Mouse (Mus musculus) thymus, postnatal 4 days (tissue): Measurements from ENCODE around the gene Rnf144b.

Experiments
- DNase-seq: peaks from one replicate; pipeline ENCODE4 v3.0.0; 2021

Gene Rnf144b

DNA sequence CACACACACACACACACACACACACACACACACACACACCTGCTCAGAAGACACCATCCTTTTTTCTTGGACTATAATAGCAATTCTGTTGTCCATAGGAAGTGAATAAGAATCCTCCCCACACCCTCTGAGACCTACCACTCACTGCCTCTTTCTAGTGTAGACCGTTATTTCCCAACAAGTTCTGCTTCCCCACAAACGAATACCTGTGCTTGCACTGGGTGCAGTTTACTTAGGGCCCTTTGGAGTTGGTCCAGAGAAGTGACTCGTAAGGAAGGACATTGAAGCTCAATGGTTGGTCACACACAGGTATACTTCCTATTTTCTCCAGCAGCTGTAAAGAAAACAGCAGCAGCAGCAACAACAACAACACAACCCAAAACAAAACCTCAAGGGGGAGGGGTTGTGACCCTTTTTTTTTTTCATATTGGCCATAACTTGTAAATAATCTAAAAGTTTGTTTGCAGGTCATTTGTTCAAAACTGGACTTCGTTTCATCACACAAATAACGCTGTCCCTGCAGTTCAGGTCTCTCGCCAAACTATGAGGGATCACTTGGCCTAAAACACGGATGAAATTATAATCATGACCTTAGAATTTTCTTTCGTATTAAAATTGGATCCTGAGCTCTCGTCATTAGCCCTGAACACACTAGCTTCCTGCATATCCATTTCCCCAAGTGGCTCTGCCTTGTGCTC lies 60.7 kb downstream of the Rnf144b start:
- no peak for DNase-seq

DNA sequence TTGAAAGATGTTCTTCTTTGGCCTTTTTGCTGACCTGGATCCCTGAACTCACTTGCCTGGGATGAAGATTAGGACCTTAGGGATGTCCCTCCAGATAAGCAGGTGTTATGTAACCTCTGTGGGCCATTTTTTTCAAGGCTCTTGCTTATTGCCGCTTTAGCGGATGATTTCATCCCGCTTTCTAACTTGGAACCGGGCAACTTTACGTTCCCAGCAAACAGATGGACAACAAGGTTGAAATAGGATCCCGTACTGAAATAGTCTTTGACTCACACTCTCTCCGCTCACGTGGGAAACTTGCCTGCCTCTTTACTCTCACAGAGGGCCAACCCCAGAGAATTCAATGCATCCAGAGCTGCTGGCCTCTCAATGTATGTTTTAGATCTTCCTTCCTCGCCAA lies 61.3 kb downstream of the Rnf144b start:
- DNase-seq = no peak

DNA sequence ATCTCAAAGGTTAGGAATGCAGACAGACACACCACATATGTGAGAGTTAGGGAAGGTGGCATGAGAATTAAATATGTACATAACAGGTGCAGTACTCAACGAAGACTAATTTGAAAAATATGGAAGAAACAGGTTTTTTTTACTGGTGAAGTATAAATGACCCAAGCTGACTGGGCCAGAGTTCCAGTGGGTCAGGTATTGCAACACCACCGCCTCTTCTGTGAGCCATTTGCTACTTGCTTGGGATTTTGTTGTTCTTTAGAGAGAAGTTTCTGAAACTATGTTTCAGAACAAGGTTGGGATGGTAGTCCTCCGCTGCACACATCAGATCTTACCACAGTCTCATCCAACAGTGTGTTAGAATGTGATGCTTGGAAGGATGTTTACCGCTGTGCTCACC lies 65.4 kb downstream of the Rnf144b start:
- DNase-seq = no peak

DNA sequence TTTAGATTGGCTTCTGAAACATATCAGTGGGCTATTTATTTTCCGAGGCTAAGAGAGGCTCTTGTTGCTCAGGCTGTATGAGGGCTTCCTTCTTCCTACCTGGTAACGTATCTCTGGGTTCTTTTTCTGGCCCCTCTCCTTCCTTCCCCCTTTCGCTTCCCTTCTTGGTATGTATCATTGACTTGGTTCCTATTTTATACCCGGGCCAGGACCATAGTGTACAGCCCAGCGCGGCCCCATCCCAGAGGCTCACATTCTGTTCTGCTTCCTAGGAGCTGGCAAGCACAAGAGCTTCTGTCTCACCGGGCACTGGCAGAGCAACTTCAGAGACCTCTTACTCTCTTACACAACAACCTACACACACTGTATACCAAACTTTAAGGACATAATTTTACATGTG lies 67.5 kb downstream of the Rnf144b start:
- no peak for DNase-seq

DNA sequence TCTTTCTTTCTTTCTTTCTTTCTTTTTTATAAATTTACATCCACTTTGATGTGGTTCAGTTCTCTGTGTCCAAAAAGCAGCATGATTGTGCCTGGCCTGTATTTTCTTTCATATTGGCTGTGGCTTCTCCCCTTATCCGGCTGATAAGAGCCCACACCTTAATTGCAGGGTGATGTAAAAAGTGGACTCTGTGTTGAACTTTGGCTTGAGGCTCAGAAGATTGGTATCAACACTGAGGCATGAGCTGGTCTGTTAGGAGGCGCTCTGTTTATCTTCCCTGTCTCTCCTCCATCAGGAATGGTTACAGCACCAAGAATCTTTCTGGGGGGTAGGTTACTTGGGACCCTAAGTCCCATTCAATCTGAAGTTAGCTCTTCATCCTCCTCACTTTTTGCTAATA lies 69.7 kb downstream of the Rnf144b start:
- DNase-seq = no peak

DNA sequence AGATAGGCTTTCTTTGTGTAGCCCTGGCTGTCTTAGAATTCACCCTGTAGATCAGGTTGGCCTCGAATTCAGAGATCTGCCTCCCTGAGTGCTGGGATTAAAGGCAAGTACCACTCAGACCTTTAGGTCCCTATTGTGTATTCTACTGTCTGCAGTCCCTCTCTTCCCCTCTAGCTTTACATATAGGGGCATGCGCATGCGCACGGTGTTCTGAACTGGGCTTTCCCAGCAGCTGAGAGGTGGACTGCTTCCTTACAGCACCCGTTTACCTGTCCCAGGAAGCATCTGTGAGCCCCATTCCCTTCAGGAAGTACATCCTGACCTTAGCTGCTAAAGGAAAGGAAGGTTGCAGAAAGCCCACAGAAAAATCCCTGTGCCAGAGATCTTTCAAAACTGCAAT lies 70.3 kb downstream of the Rnf144b start:
- no peak for DNase-seq

DNA sequence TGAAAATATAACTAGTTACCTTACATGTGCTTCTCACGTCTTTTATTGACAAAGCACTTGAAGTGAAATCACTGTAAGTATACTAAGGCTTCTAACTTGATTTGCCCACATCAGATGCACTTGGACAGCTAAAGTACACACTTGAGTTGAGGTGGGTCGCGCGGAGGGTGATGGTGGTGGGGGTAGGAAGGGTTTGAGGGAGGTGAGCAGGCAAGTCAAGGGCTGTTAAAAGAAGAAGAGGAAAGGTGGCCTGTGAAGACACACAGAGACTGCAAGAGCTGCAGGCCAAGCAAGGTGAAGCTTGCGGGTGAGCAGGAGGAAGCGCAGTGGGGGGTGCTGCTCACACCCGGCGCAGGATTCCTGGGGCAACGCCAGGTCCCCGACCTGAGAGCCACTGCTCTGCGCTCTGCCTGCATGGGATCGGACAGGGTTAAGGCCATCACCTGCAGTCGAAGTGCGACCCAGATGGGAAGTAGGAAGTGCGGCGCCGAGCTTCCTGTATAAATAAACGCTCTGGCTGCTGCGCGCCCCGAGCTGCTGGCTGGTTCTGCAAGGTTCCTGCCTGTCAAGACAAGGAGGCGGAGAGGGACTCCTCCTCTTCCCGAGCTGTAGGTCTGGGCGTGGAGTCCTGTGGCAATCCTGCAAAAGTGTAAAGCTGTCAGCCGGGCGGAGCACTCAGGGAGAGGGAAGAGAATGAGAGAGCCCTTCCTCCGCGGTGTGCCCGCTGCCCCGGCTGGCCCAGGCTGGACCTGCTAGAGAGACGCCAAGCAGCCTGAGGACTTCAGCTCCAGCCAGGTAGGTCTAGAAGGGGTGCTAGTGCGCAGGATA lies 71.1 kb downstream of the Rnf144b start:
- DNase-seq = peak; percentile 28

DNA sequence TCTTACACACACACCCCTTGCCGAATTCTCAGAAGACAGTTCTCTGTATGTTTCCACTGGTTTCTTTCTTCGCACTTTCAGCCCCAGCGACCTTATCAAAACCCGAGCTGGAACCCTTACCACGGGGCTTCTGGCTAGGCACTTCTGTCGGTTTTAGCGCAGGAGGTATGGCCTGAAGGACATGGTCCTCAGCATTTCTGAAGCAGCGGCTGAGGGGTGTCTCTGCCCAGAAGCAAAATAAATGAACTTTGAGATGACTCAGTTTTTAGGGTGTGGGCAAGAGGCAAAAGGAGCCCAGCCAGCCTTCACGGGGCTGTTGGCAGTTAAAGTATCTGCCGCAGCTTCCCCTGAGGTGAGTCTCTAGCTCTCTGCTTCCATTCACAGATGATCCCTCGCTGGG lies 72.2 kb downstream of the Rnf144b start:
- DNase-seq = no peak

DNA sequence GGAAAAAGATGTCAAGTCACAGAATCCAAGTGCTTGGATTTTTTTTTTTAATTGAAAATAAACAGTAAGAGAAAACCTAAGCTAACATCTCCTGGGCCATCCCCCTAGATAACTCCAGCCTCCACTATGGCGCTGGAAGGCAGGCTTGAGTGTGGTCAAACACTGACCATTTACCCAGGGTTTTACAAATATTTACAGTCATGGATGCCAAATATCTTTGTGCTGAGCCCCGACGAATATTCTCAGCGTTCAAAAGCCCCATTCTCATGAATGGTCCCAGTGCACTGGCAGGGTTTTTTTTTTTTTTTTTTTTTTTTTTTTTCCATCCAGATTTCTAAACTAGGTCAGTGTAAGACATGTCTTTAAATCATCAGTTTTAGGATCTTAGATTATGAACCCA lies 73.0 kb downstream of the Rnf144b start:
- DNase-seq = no peak

DNA sequence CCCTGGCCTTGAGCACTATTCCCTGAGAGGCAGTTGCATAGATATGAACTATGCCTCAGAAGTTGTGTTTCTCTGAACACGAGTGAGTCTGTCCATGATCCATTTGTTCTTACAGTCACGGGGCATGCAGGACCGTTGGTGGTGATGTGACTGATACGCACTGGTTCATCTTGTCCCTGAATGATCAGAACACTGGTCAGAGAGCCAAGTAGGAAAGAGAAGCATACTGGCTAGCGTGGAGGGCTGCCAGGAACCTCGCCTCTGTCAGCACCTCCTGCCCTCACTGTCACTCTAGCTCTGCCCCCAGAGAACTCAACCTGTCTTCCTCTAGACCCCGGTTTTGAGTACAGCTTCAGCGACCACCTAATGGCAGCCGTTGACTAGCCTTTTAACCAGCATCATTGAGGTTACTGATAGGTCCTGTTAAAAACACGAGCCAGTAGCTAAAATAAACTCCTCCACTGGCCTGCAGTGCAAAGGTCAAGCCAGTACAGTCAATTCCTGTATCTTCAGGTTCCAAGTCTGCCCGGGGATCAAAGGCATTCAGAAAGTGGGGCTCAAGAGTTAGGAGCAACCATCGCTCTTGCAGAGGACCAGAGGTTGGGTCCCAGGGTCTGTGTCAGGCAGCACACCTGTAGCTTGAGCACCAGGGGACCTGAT lies 77.7 kb downstream of the Rnf144b start:
- no peak for DNase-seq

DNA sequence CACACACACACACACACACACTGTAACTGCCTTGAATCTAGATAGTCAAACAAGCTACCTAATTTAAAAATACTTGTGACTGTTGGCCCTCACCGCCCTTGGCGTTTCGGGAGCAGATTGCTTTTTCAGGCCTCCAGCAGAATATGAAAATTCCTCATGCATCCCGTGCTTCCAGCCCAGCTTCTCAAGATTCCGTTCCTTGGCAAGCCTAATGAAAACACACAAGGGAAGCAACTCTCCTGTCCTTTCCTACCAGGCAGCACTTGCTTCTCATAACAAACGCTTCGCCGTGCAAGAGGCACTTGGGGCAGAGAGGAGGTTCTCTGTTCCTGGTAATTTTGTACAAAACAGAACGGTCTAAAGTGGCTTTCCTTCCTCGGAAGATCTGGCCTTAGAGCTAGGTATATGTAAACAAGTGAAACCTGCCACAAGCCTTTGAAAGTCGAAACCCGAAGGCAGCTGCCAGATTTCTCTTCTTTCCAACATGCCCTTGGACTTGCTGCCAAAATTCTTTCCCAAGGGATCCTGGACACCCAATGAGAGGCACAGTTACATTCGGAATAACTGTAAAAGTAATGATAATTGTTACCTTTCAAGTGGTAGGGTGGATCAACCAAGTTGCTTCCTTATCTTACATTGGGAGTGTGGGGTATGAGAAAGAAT lies 79.6 kb downstream of the Rnf144b start:
- no peak for DNase-seq

DNA sequence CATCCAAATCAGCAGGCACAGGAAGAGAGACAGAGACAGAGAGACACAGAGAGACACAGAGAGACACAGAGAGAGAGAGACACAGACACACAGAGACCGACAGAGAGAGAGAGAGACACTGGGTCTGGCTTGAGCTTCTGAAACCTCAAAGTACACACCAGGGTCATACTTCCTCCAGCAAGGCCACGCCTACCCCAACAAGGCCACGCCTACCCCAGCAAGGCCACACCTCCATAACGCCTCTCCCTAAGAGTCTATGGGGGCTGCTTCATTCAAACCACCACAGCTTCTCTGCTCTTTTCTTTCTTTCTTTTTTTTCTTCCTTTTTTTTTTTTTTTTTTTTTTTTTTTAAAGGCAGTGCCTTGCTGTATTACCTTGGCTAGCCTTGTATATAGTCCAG lies 88.0 kb downstream of the Rnf144b start:
- no peak for DNase-seq

DNA sequence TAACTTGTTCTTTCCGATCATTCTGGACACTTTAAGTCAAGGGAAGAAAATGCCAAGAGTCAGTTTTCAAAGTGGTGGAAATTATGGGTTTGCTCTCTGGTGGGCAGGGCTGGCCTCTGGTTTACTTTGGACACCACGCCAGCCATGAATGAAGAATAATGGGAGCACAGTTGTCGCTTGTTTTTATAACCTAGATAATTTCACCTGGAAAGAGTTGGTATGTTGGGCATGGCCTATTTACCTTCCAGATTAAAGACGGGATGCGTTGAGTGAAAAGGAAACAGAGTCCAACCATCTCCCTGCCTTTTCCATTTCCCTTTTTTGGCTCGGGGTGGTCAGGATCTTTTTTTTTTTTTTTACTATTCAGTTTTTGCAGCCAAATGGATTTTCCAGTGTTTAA lies 88.5 kb downstream of the Rnf144b start:
- no peak for DNase-seq

DNA sequence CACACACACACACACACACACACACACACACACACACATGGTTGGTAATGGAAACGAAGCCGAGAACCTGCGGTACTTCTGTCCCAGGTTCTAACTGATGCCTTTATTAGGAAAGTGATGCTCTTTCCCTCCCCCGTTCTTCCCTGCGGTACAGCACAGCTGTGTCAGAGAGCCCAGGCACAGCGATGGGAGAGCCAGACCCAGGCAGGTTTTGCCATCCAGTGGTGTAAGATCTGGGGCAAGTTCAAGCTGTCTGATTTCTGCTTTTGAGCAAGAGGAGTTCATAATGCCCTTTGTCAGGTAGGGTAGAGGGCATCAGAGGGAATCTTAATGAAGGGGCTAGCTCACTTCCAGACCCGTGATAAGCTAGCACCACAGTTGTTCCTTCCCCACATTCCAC lies 89.1 kb downstream of the Rnf144b start:
- no peak for DNase-seq

DNA sequence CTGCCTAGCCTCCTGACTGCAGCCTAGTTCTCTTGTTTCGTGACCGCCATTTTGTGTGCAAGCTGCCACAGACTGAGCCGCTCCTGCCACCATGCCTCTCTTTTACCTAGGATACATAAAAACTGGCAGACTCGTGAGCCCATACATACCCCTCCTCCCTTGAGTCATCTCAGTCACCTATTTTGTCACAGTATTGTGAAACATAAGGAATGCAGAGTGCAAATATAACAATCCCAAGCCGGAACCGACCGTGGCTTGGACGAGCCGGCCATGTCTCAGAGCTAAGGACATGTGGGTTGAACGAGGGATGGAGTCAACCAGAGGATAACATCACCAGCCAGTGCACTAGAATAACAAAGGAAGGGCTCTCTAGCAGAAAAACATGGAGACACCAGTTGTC lies 91.4 kb downstream of the Rnf144b start:
- no peak for DNase-seq

DNA sequence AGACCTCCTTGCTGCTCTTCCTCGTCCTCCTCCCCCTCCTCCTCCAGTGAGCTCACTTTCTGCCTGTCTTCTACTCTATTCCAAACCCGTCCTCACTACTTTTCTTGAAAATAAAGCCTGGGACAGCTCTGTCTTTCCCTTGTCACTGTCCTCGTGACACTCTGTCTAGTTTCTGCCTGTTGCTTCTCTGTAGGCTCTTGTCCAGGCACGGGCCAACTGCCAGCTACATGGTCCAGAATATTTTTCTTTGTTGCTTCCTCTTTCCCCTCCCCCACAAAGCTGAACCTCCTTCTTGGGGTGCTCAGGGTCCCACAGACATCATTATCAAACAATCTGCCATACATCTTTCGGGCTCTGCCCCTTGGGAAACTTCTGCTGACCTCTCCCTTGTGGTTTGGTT lies 92.4 kb downstream of the Rnf144b start:
- no peak for DNase-seq

DNA sequence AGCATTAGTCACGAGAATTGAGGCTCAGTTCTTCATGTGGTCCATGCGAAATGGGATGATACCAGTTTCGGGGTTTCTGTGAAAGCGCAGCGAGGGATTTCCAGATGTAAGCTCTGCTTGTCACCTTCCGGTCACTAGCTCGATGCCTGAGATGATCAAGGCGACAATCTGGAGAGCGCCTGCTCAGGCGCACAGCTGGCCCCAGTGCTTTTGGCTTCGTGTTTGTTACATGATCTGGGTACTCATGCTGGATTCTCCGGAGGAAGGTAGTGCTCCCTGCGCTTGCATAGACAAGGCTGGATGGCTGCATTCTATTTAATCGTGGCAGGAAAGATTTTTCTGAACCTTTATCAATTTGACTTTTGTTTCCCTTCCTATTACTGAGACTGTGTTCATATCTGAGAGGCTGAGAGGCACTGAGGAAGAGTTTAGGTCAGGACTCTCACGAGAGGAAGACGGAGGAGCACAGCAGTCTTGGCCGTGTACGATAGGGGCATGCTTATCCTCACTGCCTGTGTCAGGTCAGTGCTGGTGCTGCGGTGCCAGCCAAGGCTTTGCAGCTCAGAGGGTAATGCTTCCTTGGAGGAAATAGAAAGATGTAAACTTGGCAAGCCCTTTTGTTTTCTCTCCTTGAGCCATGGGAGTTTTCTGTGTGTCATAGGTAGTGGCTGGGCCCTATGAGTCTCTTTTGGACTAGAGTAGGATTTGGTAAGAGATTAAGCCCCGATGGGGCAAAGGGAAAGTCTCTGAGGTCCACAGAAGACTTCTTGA lies 93.5 kb downstream of the Rnf144b start:
- no peak for DNase-seq

DNA sequence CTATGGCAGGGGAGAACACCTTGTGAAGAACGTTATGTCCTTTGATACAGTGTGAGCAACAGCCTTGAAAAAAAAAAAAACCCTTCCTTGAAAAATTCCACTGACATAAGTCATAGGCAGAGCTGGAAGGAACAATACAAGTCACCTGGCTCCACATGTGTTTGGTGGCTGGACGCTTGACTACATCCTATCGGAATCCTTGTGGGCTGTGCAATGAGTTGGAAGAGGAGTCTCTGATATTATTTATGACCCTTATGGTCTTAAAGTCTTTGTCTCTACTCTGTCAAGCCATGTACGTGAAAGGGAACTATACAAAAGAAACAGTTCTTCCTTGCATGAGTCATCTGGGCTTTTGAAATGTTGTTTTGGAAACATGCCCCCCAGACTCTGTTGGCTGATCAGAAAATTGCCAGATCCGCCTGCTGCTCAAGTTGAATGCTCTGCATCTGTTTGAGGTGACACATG lies 94.7 kb downstream of the Rnf144b start:
- no peak for DNase-seq

DNA sequence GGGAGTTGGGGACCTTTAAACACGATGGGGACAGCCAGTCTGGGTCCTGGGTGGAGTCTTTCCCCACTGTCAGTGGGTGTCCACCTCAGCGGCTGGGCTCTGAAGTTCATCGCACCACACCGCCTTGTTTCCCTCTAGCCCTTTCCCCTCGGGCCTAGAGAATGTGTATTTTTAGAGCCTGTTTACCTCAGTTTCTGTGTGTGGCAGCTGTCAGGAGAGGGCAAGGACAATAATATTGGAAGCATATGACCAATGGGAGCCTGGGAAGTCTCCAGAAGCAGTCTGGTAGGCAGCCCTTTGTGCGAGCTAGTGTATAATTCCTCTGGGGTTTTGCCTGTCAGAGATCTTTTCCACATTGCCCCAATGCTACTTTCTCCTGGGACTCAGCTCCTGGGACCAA lies 95.9 kb downstream of the Rnf144b start:
- no peak for DNase-seq

DNA sequence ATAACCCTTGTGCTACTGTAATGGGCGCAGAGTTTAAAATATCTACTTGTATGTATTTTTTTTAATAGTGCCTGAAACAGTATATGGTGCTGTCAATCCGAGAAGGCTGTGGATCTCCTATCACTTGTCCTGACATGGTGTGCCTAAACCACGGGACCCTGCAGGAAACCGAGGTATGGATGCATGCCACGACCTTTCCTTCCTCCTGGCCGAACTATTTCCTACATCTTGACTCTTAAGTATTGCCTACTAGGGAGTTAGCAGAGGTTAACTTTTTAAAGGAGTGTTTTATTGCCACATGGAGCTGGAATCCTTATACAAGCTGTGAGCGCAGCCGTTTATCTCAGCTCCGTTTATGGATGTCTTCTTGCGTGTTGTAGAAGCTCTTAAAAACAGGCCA lies 98.0 kb downstream of the Rnf144b start:
- DNase-seq = no peak

DNA sequence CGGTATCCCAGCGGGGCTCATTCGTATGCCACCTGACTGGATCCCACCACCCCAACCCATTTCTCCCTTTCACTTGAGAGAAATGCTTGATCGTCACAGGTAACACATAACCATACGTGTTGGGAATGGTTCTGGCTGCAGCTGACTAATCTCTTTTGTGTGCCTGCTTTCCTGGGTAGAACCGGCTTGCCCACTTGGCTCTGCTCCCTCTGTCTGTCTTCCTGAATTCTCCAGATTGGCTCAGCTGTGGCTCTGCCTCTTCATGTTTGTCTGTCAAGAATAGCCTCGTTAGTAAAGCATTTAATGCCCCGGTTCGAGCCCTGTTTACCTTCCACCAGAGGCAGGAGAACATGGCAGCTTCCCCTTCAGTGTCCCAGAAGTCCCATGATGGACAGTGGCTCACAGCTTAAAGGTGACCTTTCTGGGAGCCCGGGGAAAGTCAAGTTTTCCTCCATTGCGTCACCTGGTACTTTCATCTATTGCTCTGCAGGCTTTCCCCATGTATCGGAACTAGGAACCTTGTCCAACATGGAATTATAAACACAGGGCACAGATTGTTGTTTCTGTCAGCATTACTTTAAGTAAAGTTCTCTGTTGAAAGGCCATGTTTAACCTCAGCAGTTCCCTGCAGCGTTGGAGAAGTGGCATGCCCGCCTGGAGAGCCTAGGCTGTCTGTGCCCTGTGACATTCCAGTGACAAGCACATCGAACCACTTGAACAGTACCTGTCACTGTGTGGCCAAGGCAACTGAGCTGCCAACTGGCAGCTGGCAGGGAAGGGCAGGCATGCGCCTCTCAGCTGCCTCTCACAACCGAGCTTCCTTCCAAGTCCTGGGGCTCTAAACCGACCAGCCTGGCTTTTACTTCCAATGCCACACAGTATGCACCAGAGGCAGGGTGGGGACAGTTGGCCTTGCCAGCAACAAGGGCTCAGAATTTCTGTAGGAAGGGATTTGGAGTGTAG lies 101.4 kb downstream of the Rnf144b start:
- no peak for DNase-seq
